Mouse (Mus musculus): ENCODE measurements around the gene Sgf29. TPM values are rescaled to one million over a fixed set of nuclear protein-coding genes. Genes with fewer than 3 reads are reported as not detected.
"Not testable (repeated sequence)": the region's sequence is repeated elsewhere in the genome, so short reads cannot be mapped to it uniquely, and the experiment has no call there.

Gene Sgf29
- polyA plus RNA-seq, 1 experiment from 2014 or later: 61.3 TPM

GRCm38 (mm10) chr7:126678545-126679341 lies 29.6 kb downstream of the Sgf29 start:
- no peak overlapping the region for H3K9ac ChIP-seq
- no peak overlapping the region for H3K27ac ChIP-seq (ENCODE audit: low read depth)
- no peak for DNase-seq
- no peaks in the 10 kb centered on the region for H3K4me1 ChIP-seq (ENCODE audit: insufficient read depth)
- no peaks in the 10 kb centered on the region for H3K27me3 ChIP-seq (ENCODE audit: insufficient read depth, low read length)
- no peak overlapping the region for H3K4me3 ChIP-seq (ENCODE audit: low read depth, low read length)
- WGBS: 55% methylated on average over 8 of the region's 8 CpGs
- no peaks in the 10 kb centered on the region; the same call in 1 of the 2 replicates for H3K36me3 ChIP-seq (ENCODE audit: insufficient read depth)
- no peak for ATAC-seq (ENCODE audit: insufficient read depth)
- no peaks in the 10 kb centered on the region for H3K9me3 ChIP-seq (ENCODE audit: low read depth, low read length)
- no peak overlapping the region for H3K4me2 ChIP-seq
- TF ChIP-seq CTCF (IDR thresholded peaks at IDR 0.05; ENCODE audit: low read depth): no peak

GRCm38 (mm10) chr7:126679683-126680082 lies 30.6 kb downstream of the Sgf29 start:
- H3K27ac ChIP-seq (ENCODE audit: low read depth): no peak overlapping the region
- H3K9me3 ChIP-seq (ENCODE audit: low read depth, low read length): no peaks in the 10 kb centered on the region
- H3K4me2 ChIP-seq: no peak overlapping the region
- H3K4me1 ChIP-seq (ENCODE audit: insufficient read depth): no peaks in the 10 kb centered on the region
- no peak overlapping the region for H3K9ac ChIP-seq
- H3K27me3 ChIP-seq (ENCODE audit: insufficient read depth, low read length): no peaks in the 10 kb centered on the region
- H3K4me3 ChIP-seq (ENCODE audit: low read depth, low read length): no peak overlapping the region
- no peak for DNase-seq
- no peak for TF ChIP-seq CTCF (IDR thresholded peaks at IDR 0.05; ENCODE audit: low read depth)
- H3K36me3 ChIP-seq (ENCODE audit: insufficient read depth): no peaks in the 10 kb centered on the region; the same call in 1 of the 2 replicates
- 82% methylated on average over 5 of the region's 5 CpGs for WGBS
- ATAC-seq (ENCODE audit: insufficient read depth): no peak

GRCm38 (mm10) chr7:126681221-126681620 lies 32.1 kb downstream of the Sgf29 start:
- Histone ChIP-seq H3K36me3 (ENCODE audit: insufficient read depth) (no peaks in the 10 kb centered on the region; the same call in 1 of the 2 replicates), H3K9me3 (ENCODE audit: low read depth, low read length) (no peaks in the 10 kb centered on the region), H3K4me2 (no peak overlapping the region), H3K4me3 (ENCODE audit: low read depth, low read length) (no peak overlapping the region), H3K27ac (ENCODE audit: low read depth) (no peak overlapping the region), H3K9ac (no peak overlapping the region), H3K4me1 (ENCODE audit: insufficient read depth) (no peaks in the 10 kb centered on the region), H3K27me3 (ENCODE audit: insufficient read depth, low read length) (no peaks in the 10 kb centered on the region)
- no peak for TF ChIP-seq CTCF (IDR thresholded peaks at IDR 0.05; ENCODE audit: low read depth)
- DNase-seq (no peak), ATAC-seq (ENCODE audit: insufficient read depth) (no peak)
- WGBS: 94% methylated on average over 5 of the region's 5 CpGs

- H3K4me2 ChIP-seq; ATAC-seq (ENCODE audit: insufficient read depth); H3K27ac ChIP-seq (ENCODE audit: low read depth); H3K27me3 ChIP-seq (ENCODE audit: insufficient read depth, low read length); H3K4me1 ChIP-seq (ENCODE audit: insufficient read depth); H3K4me3 ChIP-seq (ENCODE audit: low read depth, low read length); DNase-seq; H3K9ac ChIP-seq; H3K9me3 ChIP-seq (ENCODE audit: low read depth, low read length): not testable (repeated sequence)
- H3K36me3 ChIP-seq (ENCODE audit: insufficient read depth): peaks cover 27% of the 10 kb centered on the region
- 70% methylated on average over 4 of the region's 4 CpGs for WGBS
Observed at GRCm38 (mm10) chr7:126688156-126688555, 39.0 kb downstream of the Sgf29 start.

- H3K27me3 ChIP-seq (ENCODE audit: insufficient read depth, low read length): no peaks in the 10 kb centered on the region
- H3K4me1 ChIP-seq (ENCODE audit: insufficient read depth): no peaks in the 10 kb centered on the region
- H3K9ac ChIP-seq: no peak overlapping the region
- no peak overlapping the region for H3K4me2 ChIP-seq
- peaks cover 27% of the 10 kb centered on the region for H3K36me3 ChIP-seq (ENCODE audit: insufficient read depth)
- H3K27ac ChIP-seq (ENCODE audit: low read depth): no peak overlapping the region
- no peak overlapping the region for H3K4me3 ChIP-seq (ENCODE audit: low read depth, low read length)
- ATAC-seq (ENCODE audit: insufficient read depth) (no peak), DNase-seq (no peak)
- H3K9me3 ChIP-seq (ENCODE audit: low read depth, low read length): no peaks in the 10 kb centered on the region
- TF ChIP-seq CTCF (IDR thresholded peaks at IDR 0.05; ENCODE audit: low read depth): no peak
- WGBS: 79% methylated on average over 3 of the region's 3 CpGs
Observed at GRCm38 (mm10) chr7:126689021-126689420, 39.9 kb downstream of the Sgf29 start.

DNA sequence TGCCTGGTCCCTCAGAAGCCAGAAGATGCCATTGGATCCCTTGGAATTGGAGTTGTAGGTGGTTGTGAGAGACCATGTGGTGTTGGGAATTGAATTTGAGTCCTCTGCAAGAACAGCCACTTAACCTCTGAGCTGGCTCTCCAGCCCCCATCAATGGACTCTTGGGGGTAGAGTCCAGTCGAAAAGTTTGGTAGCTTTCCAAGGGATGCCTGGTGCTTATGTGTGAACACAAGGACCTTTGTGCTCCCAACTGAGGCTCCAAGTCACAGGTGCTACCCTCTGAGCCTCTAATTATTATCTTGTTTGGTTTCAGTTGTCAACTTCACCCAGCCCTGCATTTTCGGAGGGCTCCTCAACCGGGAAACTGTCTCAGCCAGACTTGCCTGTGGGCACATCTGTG lies 41.6 kb downstream of the Sgf29 start:
- ATAC-seq (ENCODE audit: insufficient read depth): no peak
- 87% methylated on average over 3 of the region's 3 CpGs for WGBS
- H3K9ac ChIP-seq: no peak overlapping the region

GRCm38 (mm10) chr7:126691676-126692075 lies 42.6 kb downstream of the Sgf29 start:
- Histone ChIP-seq H3K4me2 (no peak overlapping the region), H3K4me3 (ENCODE audit: low read depth, low read length) (no peak overlapping the region), H3K9me3 (ENCODE audit: low read depth, low read length) (no peaks in the 10 kb centered on the region), H3K27me3 (ENCODE audit: insufficient read depth, low read length) (no peaks in the 10 kb centered on the region), H3K9ac (no peak overlapping the region), H3K27ac (ENCODE audit: low read depth) (no peak overlapping the region), H3K36me3 (ENCODE audit: insufficient read depth) (peaks cover 27% of the 10 kb centered on the region), H3K4me1 (ENCODE audit: insufficient read depth) (peaks cover 5% of the 10 kb centered on the region)
- no peak for TF ChIP-seq CTCF (IDR thresholded peaks at IDR 0.05; ENCODE audit: low read depth)
- DNase-seq: no peak
- WGBS: 78% methylated on average over 5 of the region's 5 CpGs
- no peak for ATAC-seq (ENCODE audit: insufficient read depth)

More for the DNA sequence above, 41.6 kb downstream of the Sgf29 start:
- H3K4me3 ChIP-seq (ENCODE audit: low read depth, low read length): no peak overlapping the region
- H3K9me3 ChIP-seq (ENCODE audit: low read depth, low read length): no peaks in the 10 kb centered on the region
- H3K27me3 ChIP-seq (ENCODE audit: insufficient read depth, low read length): no peaks in the 10 kb centered on the region
- H3K4me1 ChIP-seq (ENCODE audit: insufficient read depth): peaks cover 5% of the 10 kb centered on the region; the same call in 1 of the 2 replicates
- no peak overlapping the region for H3K4me2 ChIP-seq
- peaks cover 27% of the 10 kb centered on the region for H3K36me3 ChIP-seq (ENCODE audit: insufficient read depth)
- no peak overlapping the region for H3K27ac ChIP-seq (ENCODE audit: low read depth)
- no peak for TF ChIP-seq CTCF (IDR thresholded peaks at IDR 0.05; ENCODE audit: low read depth)
- no peak for DNase-seq
